Mouse (Mus musculus) heart, embryonic 16.5 days (tissue): ENCODE data around the gene Cdhr2. TPM values are rescaled to one million over a fixed set of nuclear protein-coding genes. Genes with fewer than 3 reads are reported as not detected.

Experiments
- ATAC-seq: fragments of 200-750 bp; cut with Nextera tagmentation; replicated peaks from 2 replicates; pipeline ENCODE4 v1.8.0; 2017; ENCODE audit warnings: moderate number of reproducible peaks; ENCODE audit not compliant: insufficient read depth, low FRiP score; ENCODE audit errors: extremely low read depth
- H3K27ac ChIP-seq: fragments of 300-500 bp; sonication (generic); 2 replicates; pipeline ENCODE4 v1.5.1; 2014; ENCODE audit warnings: mild to moderate bottlenecking, low read length, control low read depth, moderate library complexity
- H3K27me3 ChIP-seq: fragments of 300-500 bp; sonication (generic); 2 replicates; pipeline ENCODE4 v1.6.1; 2014; ENCODE audit warnings: low read length, mixed read lengths; ENCODE audit not compliant: control insufficient read depth, insufficient read depth
- H3K36me3 ChIP-seq: fragments of 300-500 bp; sonication (generic); 2 replicates; pipeline ENCODE4 v1.6.1; 2014; ENCODE audit not compliant: control insufficient read depth, insufficient read depth
- H3K4me1 ChIP-seq: fragments of 300-500 bp; sonication (generic); 2 replicates; pipeline ENCODE4 v1.6.1; 2014; ENCODE audit warnings: low read length, mixed read lengths; ENCODE audit not compliant: control insufficient read depth, insufficient read depth
- H3K4me2 ChIP-seq: fragments of 300-500 bp; sonication (generic); 2 replicates; pipeline ENCODE4 v1.6.1; 2014; ENCODE audit warnings: low read depth, mild to moderate bottlenecking, control low read depth, low read length
- H3K4me3 ChIP-seq: fragments of 300-500 bp; sonication (generic); 2 replicates; pipeline ENCODE4 v1.5.1; 2014; ENCODE audit warnings: mild to moderate bottlenecking, control low read depth, low read length
- H3K9ac ChIP-seq: fragments of 300-500 bp; sonication (generic); 2 replicates; pipeline ENCODE4 v1.6.1; 2014; ENCODE audit warnings: low read length, control low read depth
- H3K9me3 ChIP-seq: fragments of 300-500 bp; sonication (generic); replicated peaks from 2 replicates; pipeline ENCODE4 v1.6.1; 2016; ENCODE audit warnings: low read length; ENCODE audit not compliant: control insufficient read depth
- WGBS: fragments of 180-500 bp; shearing (Covaris S2); extraction: QIAGEN DNeasy Blood & Tissue Kit; methylation state at CpG from one replicate; pipeline ENCODE4 v1.1.7; 2014; 5-methylcytosine and 5-hydroxymethylcytosine counted together
- polyA plus RNA-seq: library from polyadenylated mRNA; unstranded; fragments of >200 nt; fragmentation: Nextera tagmentation; extraction: Ambion mirVana; gene quantifications from 2 replicates; pipeline ENCODE4 v1.2.1, GENCODE M21; 2015

Gene Cdhr2
- polyA plus RNA-seq, 1 experiment from 2014 or later = 0.89 TPM

- WGBS = 65% methylated on average over 3 of the region's 3 CpGs
- Histone ChIP-seq H3K36me3 (no peaks in the 10 kb centered on the region), H3K4me3 (no peak overlapping the region), H3K27ac (no peak overlapping the region), H3K27me3 (no peaks in the 10 kb centered on the region; the same call in 1 of the 2 replicates), H3K4me2 (no peak overlapping the region), H3K4me1 (no peaks in the 10 kb centered on the region), H3K9me3 (no peaks in the 10 kb centered on the region), H3K9ac (no peak overlapping the region)
- no peak for ATAC-seq
Measured at GRCm38 (mm10) chr13:54710866-54711265, 9.6 kb downstream of the Cdhr2 start.

- Histone ChIP-seq H3K36me3 (no peaks in the 10 kb centered on the region), H3K27ac (no peak overlapping the region), H3K4me1 (no peaks in the 10 kb centered on the region), H3K9ac (no peak overlapping the region), H3K4me2 (no peak overlapping the region), H3K27me3 (0 out of 2 replicates have a peak, but pooled peaks cover 2% of the 10 kb centered on the region), H3K4me3 (no peak overlapping the region), H3K9me3 (no peaks in the 10 kb centered on the region)
- ATAC-seq = no peak
- WGBS = 32% methylated on average over 4 of the region's 4 CpGs
Measured at GRCm38 (mm10) chr13:54714393-54714792, 13.1 kb downstream of the Cdhr2 start.

GRCm38 (mm10) chr13:54714996-54715395, 13.7 kb downstream of the Cdhr2 start:
- WGBS = 71% methylated on average over 10 of the region's 10 CpGs
- Histone ChIP-seq H3K36me3 (no peaks in the 10 kb centered on the region), H3K4me1 (no peaks in the 10 kb centered on the region), H3K27ac (no peak overlapping the region), H3K27me3 (0 out of 2 replicates have a peak, but pooled peaks cover 2% of the 10 kb centered on the region), H3K9me3 (no peaks in the 10 kb centered on the region), H3K4me2 (no peak overlapping the region), H3K4me3 (no peak overlapping the region), H3K9ac (no peak overlapping the region)
- ATAC-seq = no peak

DNA sequence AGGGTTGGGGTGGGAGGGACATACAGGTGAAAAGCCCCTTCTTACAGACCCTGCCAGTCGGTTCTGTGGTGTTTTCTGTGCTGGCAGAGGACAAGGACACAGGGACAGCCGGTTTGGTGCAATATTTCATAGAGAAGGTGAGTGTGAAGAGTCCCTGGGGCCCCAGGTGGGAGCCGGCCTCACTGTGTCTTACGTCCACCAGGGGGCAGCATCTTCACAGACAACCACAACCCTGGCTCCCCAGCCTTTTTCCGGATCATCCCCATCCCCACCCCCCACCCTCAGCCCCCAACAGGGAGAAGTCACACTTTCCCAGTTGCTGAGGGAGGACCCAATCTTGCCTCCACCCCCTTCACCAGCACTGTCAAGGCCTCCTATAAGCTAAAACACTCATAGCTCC, 15.7 kb downstream of the Cdhr2 start:
- no peaks in the 10 kb centered on the region for H3K4me1 ChIP-seq
- H3K4me2 ChIP-seq = no peak overlapping the region
- H3K36me3 ChIP-seq = no peaks in the 10 kb centered on the region
- no peak for ATAC-seq
- H3K4me3 ChIP-seq = no peak overlapping the region
- 0 out of 2 replicates have a peak, but pooled peaks cover 2% of the 10 kb centered on the region for H3K27me3 ChIP-seq
- WGBS = 3% methylated on average over 5 of the region's 5 CpGs
- H3K9ac ChIP-seq = no peak overlapping the region
- H3K9me3 ChIP-seq = no peaks in the 10 kb centered on the region
- no peak overlapping the region for H3K27ac ChIP-seq

DNA sequence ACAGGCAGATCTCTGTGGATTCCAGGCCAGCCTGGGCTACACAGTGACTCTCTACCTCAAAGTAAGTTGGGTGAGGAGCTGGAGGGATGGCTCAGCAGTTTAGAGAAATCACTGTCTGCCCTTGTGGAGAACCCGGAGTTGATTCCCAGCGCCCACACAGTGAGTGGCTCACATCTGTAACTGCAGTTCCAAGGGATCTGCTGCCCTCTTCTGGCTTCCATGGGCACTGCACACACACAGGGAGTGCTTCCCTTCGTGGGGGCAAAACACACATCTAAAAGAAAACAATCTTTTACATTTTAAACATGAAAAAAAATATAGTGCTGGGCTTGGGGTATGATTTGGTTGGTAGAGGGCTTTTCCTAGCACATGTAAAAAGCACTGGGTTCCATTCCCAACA, 21.9 kb downstream of the Cdhr2 start:
- peaks cover 2% of the 10 kb centered on the region; the same call in 1 of the 2 replicates for H3K27me3 ChIP-seq
- 82% methylated on average over 3 of the region's 3 CpGs for WGBS

GRCm38 (mm10) chr13:54726131-54726530, 24.9 kb downstream of the Cdhr2 start:
- H3K36me3 ChIP-seq = no peaks in the 10 kb centered on the region
- no peak overlapping the region for H3K27ac ChIP-seq
- no peak overlapping the region for H3K9ac ChIP-seq
- H3K4me2 ChIP-seq = no peak overlapping the region
- H3K27me3 ChIP-seq = no peaks in the 10 kb centered on the region; the same call in 1 of the 2 replicates
- H3K9me3 ChIP-seq = peaks cover 3% of the 10 kb centered on the region
- ATAC-seq = no peak
- 42% methylated on average over 11 of the region's 11 CpGs for WGBS
- H3K4me3 ChIP-seq = no peak overlapping the region
- no peaks in the 10 kb centered on the region for H3K4me1 ChIP-seq

More for the DNA sequence above, 21.9 kb downstream of the Cdhr2 start:
- H3K4me1 ChIP-seq = no peaks in the 10 kb centered on the region
- H3K9me3 ChIP-seq = peaks cover 3% of the 10 kb centered on the region
- H3K27ac ChIP-seq = no peak overlapping the region
- ATAC-seq = no peak
- H3K36me3 ChIP-seq = no peaks in the 10 kb centered on the region
- no peak overlapping the region for H3K9ac ChIP-seq
- no peak overlapping the region for H3K4me2 ChIP-seq
- no peak overlapping the region for H3K4me3 ChIP-seq

GRCm38 (mm10) chr13:54736931-54737330, 35.7 kb downstream of the Cdhr2 start:
- 0 out of 2 replicates have a peak, but pooled peaks cover 4% of the 10 kb centered on the region for H3K4me1 ChIP-seq
- no peak for ATAC-seq
- no peak overlapping the region for H3K27ac ChIP-seq
- H3K4me2 ChIP-seq = no peak overlapping the region
- H3K27me3 ChIP-seq = peaks cover 60% of the 10 kb centered on the region
- H3K9me3 ChIP-seq = no peaks in the 10 kb centered on the region
- 29% methylated on average over 3 of the region's 3 CpGs for WGBS
- no peaks in the 10 kb centered on the region for H3K36me3 ChIP-seq
- peak overlapping the region; percentile 46 for H3K4me3 ChIP-seq
- H3K9ac ChIP-seq = no peak overlapping the region

DNA sequence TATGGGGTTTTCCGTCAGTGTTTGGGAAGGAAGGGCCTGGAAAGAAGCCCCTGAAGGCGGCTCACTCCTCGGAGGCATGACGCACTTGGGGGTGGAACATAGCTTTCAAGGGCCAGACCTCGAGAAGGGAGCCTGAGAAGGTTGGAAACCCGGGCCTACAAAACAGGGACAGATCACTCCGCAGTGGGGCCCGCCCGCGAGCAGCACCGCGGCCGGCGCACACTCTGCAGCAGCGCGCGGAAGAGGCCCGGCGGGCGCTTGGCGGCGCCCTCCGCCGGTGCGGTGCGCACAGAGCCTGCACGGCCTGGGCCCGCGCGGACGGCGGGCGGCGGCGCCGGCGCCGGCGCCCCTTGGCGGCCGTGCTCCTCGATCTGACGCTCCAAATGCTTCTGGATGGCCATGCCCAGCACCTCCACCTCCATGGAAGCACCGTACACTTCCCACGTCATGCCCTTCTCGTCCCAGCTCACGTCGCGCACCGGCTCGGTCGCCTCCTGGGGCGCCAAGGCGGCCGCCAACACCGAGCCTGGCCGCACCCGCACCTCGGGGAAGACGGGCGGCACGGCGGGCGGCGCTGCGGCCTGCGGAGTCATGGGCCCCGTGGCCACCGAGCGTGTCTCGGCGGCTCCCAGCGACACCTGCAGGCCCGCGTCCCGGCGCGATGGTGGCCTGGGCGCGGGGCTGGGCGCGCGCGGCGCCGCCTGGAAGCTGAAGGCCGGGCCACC, 36.4 kb downstream of the Cdhr2 start:
- H3K27me3 ChIP-seq = peaks cover 60% of the 10 kb centered on the region
- no peak overlapping the region for H3K9ac ChIP-seq

GRCm38 (mm10) chr13:54738213-54738601, 36.9 kb downstream of the Cdhr2 start:
- H3K27me3 ChIP-seq = peaks cover 60% of the 10 kb centered on the region
- no peak overlapping the region for H3K9ac ChIP-seq
- peak overlapping the region; percentile 67 for H3K4me2 ChIP-seq
- H3K36me3 ChIP-seq = no peaks in the 10 kb centered on the region
- WGBS = 4% methylated on average over 34 of the region's 34 CpGs
- H3K27ac ChIP-seq = no peak overlapping the region
- H3K4me3 ChIP-seq = peak overlapping the region; percentile 46
- no peaks in the 10 kb centered on the region for H3K9me3 ChIP-seq
- ATAC-seq = no peak
- 0 out of 2 replicates have a peak, but pooled peaks cover 4% of the 10 kb centered on the region for H3K4me1 ChIP-seq

More for the DNA sequence above, 36.4 kb downstream of the Cdhr2 start:
- Histone ChIP-seq H3K36me3 (no peaks in the 10 kb centered on the region), H3K4me2 (peak overlapping the region; percentile 67), H3K27ac (no peak overlapping the region), H3K4me3 (peak overlapping the region; percentile 46), H3K4me1 (0 out of 2 replicates have a peak, but pooled peaks cover 4% of the 10 kb centered on the region), H3K9me3 (no peaks in the 10 kb centered on the region)
- under 1% methylated on average over 87 of the region's 87 CpGs for WGBS
- ATAC-seq = no peak; the same call in 1 of the 2 replicates
